Mouse (Mus musculus) B cell, adult 62 days (primary cell): ENCODE data around the gene Fxyd3. TPM values are rescaled to one million over a fixed set of nuclear protein-coding genes. Genes with fewer than 3 reads are reported as not detected.

Source experiments
- total RNA-seq: library from RNA; stranded (reverse); gene quantifications from 4 replicates; pipeline ENCODE4 v1.2.4, GENCODE M21; 2023

Gene Fxyd3
- not detected in 4 replicates for total RNA-seq

DNA sequence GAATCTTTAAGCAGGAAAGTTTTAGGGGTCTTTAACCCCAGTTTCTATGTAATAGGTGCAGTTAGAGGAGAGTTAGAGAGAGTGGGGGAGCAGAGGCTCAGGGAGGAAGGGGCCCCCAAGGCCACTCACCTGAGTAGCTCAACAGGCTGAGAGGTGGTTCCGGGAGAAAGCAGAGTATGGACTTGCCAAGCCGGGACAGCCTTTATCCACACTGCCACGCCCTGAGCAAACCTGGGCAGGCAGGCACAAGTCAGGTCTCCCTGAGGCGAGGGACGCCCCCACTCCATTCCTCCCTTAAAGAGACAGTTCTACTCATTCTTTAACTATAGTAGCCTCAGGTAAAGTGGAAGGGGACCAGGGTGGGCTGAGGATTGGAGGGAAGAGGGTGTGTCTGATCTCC is at the start of gene Fxyd3:
Fxyd3 (minus strand) TSS at position 213 of the 400 bp plus-strand sequence.

GRCm38 (mm10) chr7:31115182-31115581 is 38.7 kb upstream of the Fxyd3 start, which contains the start of gene Hpn:
TSS of gene Hpn (minus strand) at chr7:31115290.

DNA sequence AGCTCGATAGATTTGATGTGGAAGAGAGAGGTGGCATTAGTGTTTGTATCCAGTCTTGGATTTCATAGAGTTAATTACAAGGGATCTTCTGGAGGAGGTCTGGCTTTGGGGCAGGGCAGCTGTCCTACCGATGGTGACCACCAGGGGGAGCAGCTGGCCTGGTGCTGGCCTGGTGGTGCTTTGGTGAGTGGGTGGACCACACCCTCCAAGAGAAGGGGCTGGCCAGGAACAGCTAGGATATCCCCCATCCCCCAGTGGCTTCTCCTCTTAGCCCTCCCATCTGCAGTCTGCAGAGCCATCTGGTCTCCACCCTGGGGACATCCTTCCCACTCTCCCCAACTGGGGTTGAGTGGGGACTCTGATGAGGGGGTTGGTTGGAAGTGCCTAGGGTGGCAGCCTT is 17.4 kb downstream of the Fxyd3 start, which contains the start of gene Lgi4:
Lgi4 (plus strand) TSS at position 235 of the 400 bp plus-strand sequence.

GRCm38 (mm10) chr7:31057071-31057470 is 19.4 kb downstream of the Fxyd3 start, which contains the start of gene Fxyd1:
TSS of gene Fxyd1 (minus strand) at chr7:31057199.

GRCm38 (mm10) chr7:31051321-31052021 is 25.0 kb downstream of the Fxyd3 start, which contains the start of gene Fxyd7:
TSS of gene Fxyd7 (minus strand) at chr7:31051467.

DNA sequence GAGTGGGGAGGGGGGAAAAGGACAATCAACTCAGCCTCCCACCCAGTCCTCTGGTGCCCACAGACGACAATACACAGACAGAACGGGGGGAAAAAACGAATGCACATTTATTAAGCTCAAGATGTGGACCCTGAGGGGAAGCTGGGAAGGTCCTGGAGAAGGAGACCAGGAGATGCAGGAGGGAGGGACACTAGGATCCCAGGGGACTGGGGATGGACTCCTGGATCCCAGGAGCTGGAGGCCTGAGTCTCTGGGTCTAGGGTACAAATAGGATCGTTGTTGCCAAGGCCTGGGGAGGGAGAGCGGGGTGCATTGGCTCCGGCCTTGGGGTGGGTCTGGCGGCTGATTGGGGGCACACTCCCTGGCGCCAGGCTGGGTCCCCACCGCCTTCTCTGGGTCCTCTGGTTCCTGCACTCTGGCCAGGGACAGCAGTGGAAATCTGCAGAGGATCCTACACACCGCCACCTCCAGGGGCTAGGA is 34.0 kb downstream of the Fxyd3 start, which contains the start of gene Fxyd5:
Fxyd5 (minus strand) TSS at position 51 of the 480 bp plus-strand sequence.

Other genes starting within 250 kb of the Fxyd3 start
- gene Ffar3, start 220.5 kb downstream of the Fxyd3 start, total RNA-seq: 1.0 to 2.0 TPM (median 1.4 TPM) in 4 replicates
- gene Ffar1, start 215.1 kb downstream of the Fxyd3 start, total RNA-seq: 25.4 to 28.3 TPM (median 27.3 TPM) in 4 replicates
- gene Cd22, start 196.4 kb downstream of the Fxyd3 start, total RNA-seq: 1,001 to 1,218 TPM (median 1,131 TPM) in 4 replicates
- not detected in 4 replicates for gene Mag, start 161.8 kb downstream of the Fxyd3 start, total RNA-seq
- gene Hamp2, start 152.0 kb downstream of the Fxyd3 start, total RNA-seq: not detected in 4 replicates
- not detected in 4 replicates for gene Hamp, start 132.7 kb downstream of the Fxyd3 start, total RNA-seq
- gene Usf2, start 119.9 kb downstream of the Fxyd3 start, total RNA-seq: 135 to 161 TPM (median 150 TPM) in 4 replicates
- 0.61 to 1.8 TPM (median 1.3 TPM) in 4 replicates for gene Lsr, start 103.2 kb downstream of the Fxyd3 start, total RNA-seq
- 0.48 TPM in 1 of 4 replicates, not detected in the others for gene Fam187b, start 102.9 kb downstream of the Fxyd3 start, total RNA-seq
- gene Fxyd5, start 34.2 kb downstream of the Fxyd3 start, total RNA-seq: 102 to 136 TPM (median 120 TPM) in 4 replicates
- not detected in 4 replicates for gene Fxyd7, start 25.2 kb downstream of the Fxyd3 start, total RNA-seq
- gene Fxyd1, start 19.5 kb downstream of the Fxyd3 start, total RNA-seq: not detected in 4 replicates
- 0.17 TPM in 1 of 4 replicates, not detected in the others for gene Lgi4, start 17.4 kb downstream of the Fxyd3 start, total RNA-seq
- 1.1 TPM in 1 of 4 replicates, not detected in the others for gene Hpn, start 38.6 kb upstream of the Fxyd3 start, total RNA-seq
- 0.40 to 1.1 TPM in 2 of 4 replicates, not detected in the others for gene Scn1b, start 50.3 kb upstream of the Fxyd3 start, total RNA-seq
- gene Gramd1a, start 79.2 kb upstream of the Fxyd3 start, total RNA-seq: 217 to 247 TPM (median 231 TPM) in 4 replicates
- not detected in 4 replicates for gene Scgb2b2, start 213.8 kb upstream of the Fxyd3 start, total RNA-seq
- not detected in 4 replicates for gene Scgb1b2, start 215.1 kb upstream of the Fxyd3 start, total RNA-seq